Mouse (Mus musculus) induced T-regulatory cell, adult 2 months (primary cell): ENCODE results near the gene Zrsr1.

Experiments
- DNase-seq: peaks from one replicate; pipeline ENCODE4 v3.0.0-alpha.2; 2012; ENCODE audit warnings: low read depth

Zrsr1 gene

GRCm38 (mm10) chr11:22971835-22972709 lies at the start of gene Zrsr1:
TSS of gene Zrsr1 (plus strand) at chr11:22972005.
- peak; percentile 83 for DNase-seq

GRCm38 (mm10) chr11:22922546-22922945 lies 49.3 kb upstream of the Zrsr1 start:
- no peak for DNase-seq

GRCm38 (mm10) chr11:22923606-22924005 lies 48.2 kb upstream of the Zrsr1 start:
- DNase-seq = no peak

GRCm38 (mm10) chr11:22928586-22929169 lies 43.1 kb upstream of the Zrsr1 start:
- peak; percentile 52 for DNase-seq

- no peak for DNase-seq
These were observed 41.7 kb upstream of the Zrsr1 start for GRCm38 (mm10) chr11:22930129-22930528.

- DNase-seq = no peak
These were observed 40.4 kb upstream of the Zrsr1 start for GRCm38 (mm10) chr11:22931320-22931905.

- no peak for DNase-seq
These were observed 39.6 kb upstream of the Zrsr1 start for GRCm38 (mm10) chr11:22932167-22932566.

- DNase-seq = peak; percentile 80
These were observed 35.2 kb upstream of the Zrsr1 start for GRCm38 (mm10) chr11:22936446-22937125.

- no peak for DNase-seq
These were observed 34.0 kb upstream of the Zrsr1 start for GRCm38 (mm10) chr11:22937716-22938316.

- DNase-seq = no peak
These were observed 32.8 kb upstream of the Zrsr1 start for GRCm38 (mm10) chr11:22938983-22939382.

GRCm38 (mm10) chr11:22949101-22949500 lies 22.7 kb upstream of the Zrsr1 start:
- DNase-seq = no peak

- DNase-seq = no peak
These were observed 21.7 kb upstream of the Zrsr1 start for GRCm38 (mm10) chr11:22950131-22950530.

GRCm38 (mm10) chr11:22952668-22953067 lies 19.1 kb upstream of the Zrsr1 start:
- DNase-seq = no peak

- DNase-seq = no peak
These were observed 15.5 kb upstream of the Zrsr1 start for GRCm38 (mm10) chr11:22956346-22956745.

GRCm38 (mm10) chr11:22956830-22957229 lies 15.0 kb upstream of the Zrsr1 start:
- peak; percentile 66 for DNase-seq

GRCm38 (mm10) chr11:22957791-22958374 lies 13.9 kb upstream of the Zrsr1 start:
- DNase-seq = peak; percentile 57

GRCm38 (mm10) chr11:22962101-22962500 lies 9.7 kb upstream of the Zrsr1 start:
- DNase-seq = no peak

- DNase-seq = no peak
These were observed 7.4 kb upstream of the Zrsr1 start for GRCm38 (mm10) chr11:22964401-22964800.

- peak; percentile 58 for DNase-seq
These were observed 6.3 kb upstream of the Zrsr1 start for GRCm38 (mm10) chr11:22965503-22965902.

- DNase-seq = peak; percentile 78
These were observed 2.3 kb upstream of the Zrsr1 start for GRCm38 (mm10) chr11:22969486-22969885.

GRCm38 (mm10) chr11:22970546-22970945 lies 1.3 kb upstream of the Zrsr1 start:
- no peak for DNase-seq
